Mouse (Mus musculus) spleen, postnatal 14 days (tissue): Measurements from ENCODE around the gene Il17rd.

Source experiments
- DNase-seq, 2 experiments: peaks; one replicate each; pipeline ENCODE4 v3.0.0; 2021 to 2022; ENCODE audit warnings: low spot score in 2 of 2

Il17rd gene

DNA sequence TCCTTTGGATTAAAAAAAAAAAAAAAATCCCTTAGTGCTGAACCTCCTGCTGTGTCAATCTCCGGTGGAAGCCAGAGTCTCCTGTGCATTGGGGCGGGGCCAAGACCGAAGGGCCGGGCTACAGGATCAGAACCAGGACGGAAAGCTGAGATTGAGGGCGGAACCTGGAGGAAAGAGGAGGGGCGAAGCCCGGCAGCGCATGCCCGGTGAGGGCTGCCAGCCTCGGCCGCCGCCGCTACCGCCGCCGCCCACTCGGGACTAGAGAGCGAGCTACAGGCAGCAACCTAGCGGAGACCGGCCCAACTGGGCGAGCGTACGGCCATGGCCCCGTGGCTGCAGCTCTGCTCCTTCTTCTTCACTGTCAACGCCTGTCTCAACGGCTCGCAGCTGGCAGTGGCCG lies at the start of gene Il17rd:
Il17rd (plus strand) TSS at position 159 of the 400 bp plus-strand sequence.
- DNase-seq = peak; percentile 54 to 55

GRCm38 (mm10) chr14:26991622-26992021 lies 47.1 kb upstream of the Il17rd start:
- DNase-seq = no peak

GRCm38 (mm10) chr14:26993427-26993826 lies 45.3 kb upstream of the Il17rd start:
- no peak for DNase-seq

- peak in 1 of 2 experiments; percentile 40 for DNase-seq
Measured at GRCm38 (mm10) chr14:26994211-26994741, 44.5 kb upstream of the Il17rd start, which contains the start of gene Hesx1. Gene Hesx1, plus strand, starts transcription at chr14:26994416.

DNA sequence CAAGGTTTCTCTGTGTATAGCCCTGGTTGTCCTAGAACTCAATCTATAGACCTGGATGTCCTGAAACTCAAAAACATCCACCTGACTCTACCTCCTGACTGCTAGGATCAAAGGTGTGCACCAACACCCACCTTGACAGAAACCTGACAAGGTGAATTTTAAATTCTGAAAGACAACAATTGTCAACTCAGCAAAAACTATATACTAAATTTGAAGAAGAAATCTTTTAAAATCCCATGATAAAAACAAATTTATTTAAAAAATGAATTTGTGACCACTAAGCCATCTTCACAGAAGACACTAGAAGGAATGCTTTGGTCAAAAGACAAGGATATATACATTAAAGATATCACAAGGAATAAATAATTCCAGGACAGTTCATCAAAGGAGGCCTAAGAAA lies 42.5 kb upstream of the Il17rd start:
- no peak for DNase-seq

DNA sequence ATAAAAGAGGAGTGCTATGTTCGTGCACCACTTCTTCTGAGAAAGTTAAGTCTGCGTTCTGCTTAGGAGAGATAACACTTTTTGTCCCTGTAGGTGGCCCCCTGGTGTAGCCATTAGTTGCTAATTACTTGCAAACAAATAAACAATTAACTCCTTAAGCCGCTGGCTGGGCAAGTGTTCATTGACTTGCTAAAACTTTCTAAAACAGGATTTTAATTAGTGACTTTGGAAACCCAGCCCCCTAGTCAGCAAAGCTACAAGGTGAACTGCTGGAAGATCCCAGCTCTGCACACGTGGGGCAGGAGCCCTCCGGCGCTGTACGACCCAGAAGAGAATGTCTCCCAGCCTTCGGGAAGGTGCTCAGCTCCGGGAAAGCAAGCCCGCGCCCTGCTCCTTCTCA lies 38.4 kb upstream of the Il17rd start:
- no peak for DNase-seq

- DNase-seq = no peak
Measured at GRCm38 (mm10) chr14:27004906-27005305, 33.8 kb upstream of the Il17rd start.

GRCm38 (mm10) chr14:27005937-27006336 lies 32.8 kb upstream of the Il17rd start:
- DNase-seq = no peak

GRCm38 (mm10) chr14:27011561-27011960 lies 27.2 kb upstream of the Il17rd start:
- no peak for DNase-seq

DNA sequence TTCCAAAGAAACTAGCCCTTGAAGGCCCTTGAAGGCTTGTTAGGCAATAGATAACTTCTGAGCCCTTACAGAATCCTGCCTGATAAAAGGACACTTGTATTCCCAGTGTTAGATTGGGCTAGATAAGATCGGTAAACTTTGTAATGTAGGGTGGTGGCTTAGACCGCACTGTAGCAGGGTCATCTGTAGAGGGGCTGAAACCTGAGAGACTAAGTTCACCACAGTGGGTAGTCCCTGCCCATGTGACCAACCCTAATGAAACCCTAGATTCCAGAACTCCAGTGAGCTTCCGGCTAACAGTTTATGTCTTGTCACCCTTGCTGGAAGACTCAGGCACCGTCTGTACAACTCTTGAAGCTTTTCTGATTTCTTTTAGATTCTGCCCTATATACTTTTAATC lies 25.1 kb upstream of the Il17rd start:
- no peak for DNase-seq

- no peak for DNase-seq
Measured at GRCm38 (mm10) chr14:27017936-27018335, 20.8 kb upstream of the Il17rd start.

GRCm38 (mm10) chr14:27019850-27020249 lies 18.9 kb upstream of the Il17rd start:
- no peak for DNase-seq

GRCm38 (mm10) chr14:27022876-27023275 lies 15.9 kb upstream of the Il17rd start:
- peak; percentile 37 to 64 for DNase-seq

- DNase-seq = no peak
Measured at GRCm38 (mm10) chr14:27024664-27025063, 14.1 kb upstream of the Il17rd start.

DNA sequence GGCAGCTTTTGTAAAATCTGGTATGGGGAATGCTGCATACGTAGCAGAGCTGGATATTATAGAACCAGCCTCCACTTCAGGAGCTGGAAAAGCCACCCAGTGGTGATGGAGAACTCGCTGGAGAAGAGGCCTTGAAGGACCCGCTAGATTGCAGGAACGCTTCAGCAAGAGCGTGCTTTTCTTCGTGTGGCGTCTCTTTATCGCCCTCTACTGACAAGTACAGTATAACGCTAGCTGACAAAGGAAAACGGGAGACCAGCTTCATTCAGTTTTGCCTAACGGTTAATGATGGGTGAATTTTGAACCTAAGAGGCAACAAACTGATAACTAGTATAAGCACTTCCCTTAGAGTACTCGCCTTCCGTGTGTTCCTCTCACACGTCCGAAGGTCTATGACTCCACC lies 9.0 kb upstream of the Il17rd start:
- DNase-seq = no peak

DNA sequence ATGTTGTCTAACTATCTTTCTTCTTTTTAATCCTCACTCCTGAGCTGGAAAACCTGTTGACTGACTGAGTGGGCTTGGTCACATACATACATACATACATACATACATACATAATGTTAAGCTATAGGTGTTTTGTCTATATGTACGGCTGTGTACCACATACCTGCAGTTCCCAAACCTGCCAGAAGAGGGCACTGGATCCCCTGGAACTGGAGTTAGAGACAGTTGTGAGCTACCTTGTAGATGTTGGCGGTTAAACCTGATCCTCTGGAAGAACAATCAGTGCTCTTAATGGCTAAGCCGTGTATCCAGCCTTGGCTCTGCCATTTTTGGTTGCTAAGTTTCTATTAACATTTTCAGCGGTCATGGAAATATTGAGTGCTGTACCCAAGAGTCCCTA lies 7.6 kb upstream of the Il17rd start:
- DNase-seq = peak; percentile 53 to 74

GRCm38 (mm10) chr14:27037513-27037912 lies 1.2 kb upstream of the Il17rd start:
- DNase-seq = no peak

DNA sequence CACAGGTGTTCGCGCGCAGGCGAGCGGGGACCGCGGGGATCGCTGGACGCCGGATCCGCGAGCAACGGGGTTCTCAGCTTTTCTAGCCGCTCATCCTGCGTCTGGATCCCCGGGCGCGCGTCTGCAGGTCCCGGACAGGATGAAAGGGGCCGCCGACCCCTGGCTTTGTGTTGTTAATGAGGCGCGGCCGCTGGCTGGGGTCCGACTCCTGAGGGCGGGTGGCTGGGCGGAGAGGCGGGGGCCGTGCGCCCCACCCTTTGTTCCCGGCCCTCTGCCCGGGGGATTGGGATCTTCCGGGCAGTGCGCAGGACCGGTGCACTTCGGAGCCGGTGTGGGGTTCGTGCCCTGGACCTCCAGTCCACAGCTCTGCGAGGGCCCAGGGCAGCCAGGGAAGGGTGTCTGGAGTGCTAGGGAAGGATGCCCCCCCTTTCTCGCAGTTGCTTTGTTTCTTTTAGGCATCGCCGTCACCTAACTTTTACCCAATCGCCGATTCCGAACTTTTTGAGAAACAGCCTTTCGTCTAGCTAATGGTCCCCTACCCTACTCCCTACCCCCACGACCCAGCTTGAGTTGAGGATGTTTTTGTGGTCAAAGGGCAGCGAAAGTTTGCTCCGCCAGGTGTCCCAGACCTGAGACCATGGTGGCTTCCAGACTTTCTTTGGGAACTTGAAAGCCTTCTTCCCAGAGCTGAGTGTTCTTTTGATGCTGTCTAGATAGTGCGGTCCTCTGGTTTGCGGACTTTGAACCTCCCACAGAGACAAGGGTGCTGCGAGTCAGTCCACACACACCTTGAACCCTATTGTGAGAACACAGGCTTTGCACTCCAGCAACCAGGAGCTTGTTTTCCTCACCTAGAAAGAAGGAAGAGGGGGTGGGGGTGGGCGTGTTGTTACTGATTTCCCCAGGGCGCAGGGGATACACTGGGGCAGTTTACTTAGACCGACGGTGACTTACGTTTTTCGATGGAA lies 824 bp downstream of the Il17rd start:
- DNase-seq = no peak

GRCm38 (mm10) chr14:27040451-27040850 lies 1.7 kb downstream of the Il17rd start:
- DNase-seq = no peak

DNA sequence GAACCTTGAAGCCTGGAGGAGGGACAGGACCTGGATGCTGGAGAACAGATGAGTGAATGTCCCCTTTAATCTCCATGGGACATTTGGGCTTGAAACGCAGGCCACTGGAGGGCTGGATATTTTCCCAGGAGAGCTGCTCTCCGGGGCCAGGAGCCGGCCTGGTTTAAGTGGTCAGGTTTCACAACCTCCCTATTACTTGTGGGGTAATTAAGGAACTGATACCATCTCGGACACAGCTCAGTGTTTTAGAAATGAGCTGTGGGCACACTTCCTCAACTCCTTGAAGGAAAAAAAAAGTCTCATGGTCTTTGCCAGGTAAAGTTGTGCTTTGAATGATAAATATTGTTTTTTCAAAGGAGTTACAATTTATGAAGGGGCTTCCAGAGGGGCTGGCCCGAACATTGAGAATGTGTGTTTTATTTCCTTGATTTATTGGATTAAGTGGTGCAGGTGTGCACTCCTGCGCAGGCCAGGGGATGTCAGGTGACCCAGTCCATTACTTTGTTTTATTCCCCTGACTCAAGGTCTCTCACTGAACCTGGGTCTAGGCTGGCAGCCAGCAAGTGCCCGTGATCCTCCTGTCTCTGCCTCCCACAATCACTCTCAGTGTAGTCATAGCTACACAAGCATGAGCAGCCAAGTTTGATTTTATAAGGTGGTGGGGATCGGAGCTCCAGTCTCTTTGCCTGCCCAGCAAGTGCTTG lies 3.7 kb downstream of the Il17rd start:
- no peak for DNase-seq

DNA sequence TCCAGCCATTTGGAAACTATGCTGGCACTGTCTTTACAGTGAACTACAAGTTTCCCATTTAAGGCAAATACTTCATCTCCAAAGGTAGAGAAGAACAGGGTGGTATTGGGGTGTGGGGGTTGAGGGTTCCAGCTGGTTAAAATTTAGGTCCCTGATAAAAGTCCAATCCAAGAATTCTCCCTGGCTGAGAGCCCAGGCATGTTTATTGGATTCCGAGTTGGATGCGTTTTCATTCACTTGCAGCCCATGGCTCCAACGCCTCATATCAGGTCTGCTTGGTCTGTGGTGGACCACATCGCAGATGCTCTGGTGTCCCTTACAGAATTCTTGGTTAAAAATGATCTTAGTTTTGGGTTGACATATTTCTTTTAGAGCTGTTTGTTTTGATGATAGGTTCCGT lies 4.7 kb downstream of the Il17rd start:
- DNase-seq = no peak

DNA sequence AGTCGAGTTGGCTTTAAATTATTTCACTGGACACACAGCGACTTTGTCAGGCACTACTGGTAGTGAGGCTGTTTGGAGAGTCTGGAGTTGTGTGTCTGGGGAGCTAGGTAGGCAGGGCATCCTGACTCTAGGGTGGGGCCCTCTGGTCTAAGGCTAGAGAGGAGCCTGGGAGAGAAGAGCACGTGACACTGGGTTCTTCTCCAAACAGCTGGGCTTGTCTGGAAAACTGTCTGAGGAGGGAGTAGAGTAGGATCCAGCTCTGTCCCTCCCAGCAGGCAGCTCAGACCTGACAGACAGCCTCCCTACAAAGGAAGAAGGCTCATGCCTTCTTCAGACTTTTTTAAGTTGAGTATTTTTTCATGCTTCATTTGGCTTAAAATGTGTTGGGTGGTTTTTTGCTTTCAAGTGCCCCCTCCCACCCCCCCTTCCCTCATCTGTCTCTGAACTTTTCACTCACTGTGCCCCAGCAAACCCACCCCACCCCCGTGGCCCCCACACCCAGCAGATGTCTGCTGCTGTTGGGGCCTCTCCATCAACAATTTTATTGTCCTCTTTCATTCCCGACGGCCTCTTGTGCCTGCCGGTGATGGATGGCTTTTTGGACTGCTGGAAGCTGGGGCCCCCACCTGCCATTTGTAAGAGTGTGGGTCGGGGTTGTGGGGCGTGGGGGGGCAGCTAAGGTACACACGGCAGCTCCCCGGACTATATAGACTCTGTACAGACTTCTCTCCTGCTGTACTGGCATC lies 5.7 kb downstream of the Il17rd start:
- no peak for DNase-seq
